Mouse (Mus musculus) urinary bladder, postnatal 36 days (tissue): ENCODE data around the gene Myo5c.

Experiments
- DNase-seq, 2 experiments: peaks; one replicate each; pipeline ENCODE4 v3.0.0; 2022; ENCODE audit warnings: low spot score in 2 of 2, mixed read lengths in 1 of 2

Myo5c gene

GRCm38 (mm10) chr9:75231841-75232746 lies at the start of gene Myo5c:
Gene Myo5c (plus strand): TSS chr9:75232020.
- DNase-seq: peak; percentile 37 to 62

GRCm38 (mm10) chr9:75187646-75188260 lies 44.1 kb upstream of the Myo5c start:
- no peak for DNase-seq

- DNase-seq: no peak
Observed at GRCm38 (mm10) chr9:75193858-75194257, 38.0 kb upstream of the Myo5c start.

GRCm38 (mm10) chr9:75196335-75196734 lies 35.5 kb upstream of the Myo5c start:
- DNase-seq: peak in 1 of 2 experiments; percentile 26

- peak in 1 of 2 experiments; percentile 31 for DNase-seq
Observed at GRCm38 (mm10) chr9:75197297-75197696, 34.5 kb upstream of the Myo5c start.

- no peak for DNase-seq
Observed at GRCm38 (mm10) chr9:75201506-75201905, 30.3 kb upstream of the Myo5c start.

GRCm38 (mm10) chr9:75202036-75202435 lies 29.8 kb upstream of the Myo5c start:
- no peak for DNase-seq

GRCm38 (mm10) chr9:75209246-75209645 lies 22.6 kb upstream of the Myo5c start:
- DNase-seq: no peak

GRCm38 (mm10) chr9:75210269-75210668 lies 21.6 kb upstream of the Myo5c start:
- no peak for DNase-seq

- DNase-seq: no peak
Observed at GRCm38 (mm10) chr9:75214743-75215413, 16.9 kb upstream of the Myo5c start.

GRCm38 (mm10) chr9:75219942-75220341 lies 11.9 kb upstream of the Myo5c start:
- DNase-seq: no peak

- DNase-seq: no peak
Observed at GRCm38 (mm10) chr9:75221420-75222287, 10.2 kb upstream of the Myo5c start.

- no peak for DNase-seq
Observed at GRCm38 (mm10) chr9:75232860-75233259, 1.0 kb downstream of the Myo5c start.

- peak in 1 of 2 experiments; percentile 20 for DNase-seq
Observed at GRCm38 (mm10) chr9:75234271-75234741, 2.5 kb downstream of the Myo5c start.

- DNase-seq: no peak
Observed at GRCm38 (mm10) chr9:75234983-75235627, 3.3 kb downstream of the Myo5c start.

GRCm38 (mm10) chr9:75235696-75236095 lies 3.9 kb downstream of the Myo5c start:
- DNase-seq: no peak

- DNase-seq: peak in 1 of 2 experiments; percentile 21
Observed at GRCm38 (mm10) chr9:75236416-75237308, 4.8 kb downstream of the Myo5c start.

GRCm38 (mm10) chr9:75238179-75238578 lies 6.4 kb downstream of the Myo5c start:
- no peak for DNase-seq

GRCm38 (mm10) chr9:75243052-75243451 lies 11.2 kb downstream of the Myo5c start:
- DNase-seq: no peak
